Mouse (Mus musculus): ENCODE measurements around the gene Bnc2.

- TF ChIP-seq CTCF (IDR thresholded peaks at IDR 0.05; ENCODE audit: extremely low read depth, insufficient read length, insufficient replicate concordance, low read depth, low read length) (no peak), POLR2A (IDR thresholded peaks at IDR 0.05; ENCODE audit: low read depth, low read length) (no peak)
These were observed 129.7 kb downstream of the Bnc2 start for GRCm38 (mm10) chr4:84545204-84545871.
